Mouse (Mus musculus) heart, adult 8-10 months (tissue): ENCODE measurements around the gene Naa50. TPM values are rescaled to one million over a fixed set of nuclear protein-coding genes. Genes with fewer than 3 reads are reported as not detected.

Source experiments
- DNase-seq: peaks from one replicate; pipeline ENCODE4 v3.0.0; 2022; ENCODE audit warnings: low spot score
- total RNA-seq, 4 experiments: library from RNA; stranded (reverse); gene quantifications; 2 replicates each; pipeline ENCODE4 v1.2.4; 2022

The Naa50 gene
- total RNA-seq, result 10 to 100 TPM; 54.3 to 58.7 (median 55.4) TPM

GRCm38 (mm10) chr16:44139536-44140185, at the start of gene Naa50, which contains the start of gene Atp6v1a:
Gene Naa50 (plus strand): TSS chr16:44139830.
Gene Atp6v1a (minus strand): TSS chr16:44139705.
- peak; percentile 85 for DNase-seq

DNA sequence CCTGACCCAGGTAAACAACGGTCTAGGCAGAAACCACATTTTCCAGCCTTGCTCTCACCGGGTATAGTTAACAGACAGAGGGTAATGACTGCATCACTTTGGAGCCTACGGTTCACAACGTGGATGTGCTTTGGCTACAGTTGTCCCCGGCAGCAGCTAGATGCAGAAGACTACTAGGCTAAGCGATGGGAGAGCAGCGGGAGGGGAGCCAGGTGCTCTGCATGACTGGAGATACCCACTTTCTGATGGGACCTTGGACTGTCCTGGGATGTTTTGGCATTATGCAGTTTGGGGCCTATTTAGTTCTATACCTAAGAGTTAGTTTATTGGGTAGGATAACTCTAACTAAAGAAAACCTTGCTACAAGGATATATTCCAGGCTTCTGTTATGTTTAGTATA, 40.3 kb upstream of the Naa50 start:
- DNase-seq, result no peak

DNA sequence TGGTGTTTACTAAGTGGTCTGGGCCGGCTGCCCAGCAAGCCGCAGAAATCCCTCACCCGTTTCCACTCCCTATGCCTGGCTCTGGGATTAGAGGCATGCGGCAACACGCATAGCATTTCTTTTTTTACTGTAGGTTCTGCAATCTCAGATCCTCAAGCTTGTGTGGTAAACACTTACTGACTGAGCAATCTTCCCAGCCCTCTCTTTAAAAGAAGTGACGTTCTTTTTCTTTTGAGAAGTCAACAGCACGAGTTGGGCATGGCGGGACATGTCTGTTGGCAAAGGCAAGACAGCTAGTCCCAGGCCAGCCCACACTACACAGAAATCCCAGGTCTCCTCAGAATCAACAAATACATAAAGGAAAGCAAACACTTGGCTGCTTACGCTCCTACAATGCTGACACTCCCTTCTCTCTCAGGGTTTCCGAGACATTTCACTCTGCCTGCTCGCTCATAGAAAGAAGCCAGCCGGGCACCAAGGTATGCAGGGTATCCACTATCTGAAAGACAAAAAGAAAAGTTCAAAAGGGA, 38.4 kb upstream of the Naa50 start:
- no peak for DNase-seq

- DNase-seq, result no peak
Measured at GRCm38 (mm10) chr16:44102925-44103324, 36.7 kb upstream of the Naa50 start.

DNA sequence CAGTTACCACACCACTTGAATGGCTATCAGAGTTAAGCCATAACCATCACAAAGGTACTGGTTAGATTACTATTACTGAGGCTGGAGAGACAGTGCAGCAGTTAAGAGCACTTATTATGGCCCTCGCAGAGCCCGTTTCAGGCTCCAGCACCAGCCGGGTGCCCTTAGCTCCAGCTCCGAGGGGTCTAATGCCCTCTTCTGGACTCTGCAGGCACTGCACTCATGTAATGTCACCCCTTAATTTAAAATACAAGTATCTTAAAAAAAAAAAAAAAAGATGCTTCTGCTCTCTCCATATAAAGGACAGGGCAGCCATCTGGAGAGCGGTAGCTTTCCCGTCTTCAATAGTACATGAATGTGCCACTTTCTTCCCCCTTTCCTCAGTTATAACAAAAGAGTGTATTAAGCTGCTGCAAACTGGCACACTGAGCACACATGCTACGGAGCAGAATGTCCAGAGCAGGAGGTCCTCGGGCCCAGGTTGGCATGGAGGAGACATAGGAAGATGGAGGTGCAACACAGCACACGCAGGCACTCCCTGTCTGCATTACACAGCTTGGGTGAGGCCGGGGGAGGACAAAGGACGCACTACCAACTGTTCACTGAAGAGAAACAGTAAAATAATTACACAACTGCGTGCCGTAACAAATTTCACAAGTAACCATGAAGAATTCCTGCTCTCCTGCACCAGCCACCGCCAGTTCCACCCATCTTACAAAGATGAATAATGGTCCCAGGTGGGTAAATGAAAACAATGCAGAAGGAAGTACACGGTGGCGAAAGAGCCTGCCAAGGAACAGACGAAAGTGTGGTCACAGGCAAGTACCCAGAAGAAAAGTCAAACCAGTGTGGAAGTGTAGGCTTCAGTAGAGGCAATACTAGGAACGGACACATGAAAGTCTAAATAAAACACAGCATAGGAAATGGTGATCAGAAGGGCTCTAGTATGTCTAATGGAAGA, 35.5 kb upstream of the Naa50 start:
- no peak for DNase-seq

DNA sequence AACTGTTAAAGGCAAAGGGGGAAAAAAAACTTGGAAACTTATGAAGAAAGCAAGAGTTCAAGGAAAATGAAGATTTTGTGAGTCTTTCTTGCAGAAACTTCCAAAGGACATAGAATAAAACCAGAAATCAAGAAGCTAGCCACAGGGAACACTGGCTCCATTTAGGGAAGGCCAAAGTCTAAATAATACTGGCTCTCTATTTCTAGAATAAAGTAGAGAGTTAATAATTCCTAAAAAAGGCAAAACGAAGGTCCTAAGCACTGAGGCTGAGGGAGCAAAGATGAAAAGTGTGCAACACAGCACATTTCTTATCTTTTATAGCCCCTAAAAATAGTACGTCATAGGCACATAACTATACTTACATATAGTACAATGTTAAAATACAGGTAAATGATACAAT, 34.4 kb upstream of the Naa50 start:
- no peak for DNase-seq

DNA sequence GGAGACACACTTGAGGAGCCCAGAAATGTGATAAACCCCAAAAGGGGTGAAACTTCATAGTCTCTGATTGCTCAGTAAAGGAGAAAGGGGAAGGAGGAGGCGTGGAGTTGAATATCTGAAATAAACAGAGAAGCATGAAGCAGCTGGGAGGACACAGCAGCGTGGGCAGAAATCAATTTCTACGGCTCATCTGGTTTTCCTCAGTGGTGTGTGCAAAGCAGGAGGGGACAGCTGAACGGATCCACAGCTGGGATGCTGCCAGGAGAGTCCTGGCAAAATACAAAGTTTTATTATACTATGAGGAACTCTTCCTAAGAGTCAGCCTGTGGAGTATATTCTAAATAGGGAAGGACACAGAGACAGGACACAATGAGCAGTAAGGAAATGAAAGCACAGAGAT, 30.6 kb upstream of the Naa50 start:
- no peak for DNase-seq

DNA sequence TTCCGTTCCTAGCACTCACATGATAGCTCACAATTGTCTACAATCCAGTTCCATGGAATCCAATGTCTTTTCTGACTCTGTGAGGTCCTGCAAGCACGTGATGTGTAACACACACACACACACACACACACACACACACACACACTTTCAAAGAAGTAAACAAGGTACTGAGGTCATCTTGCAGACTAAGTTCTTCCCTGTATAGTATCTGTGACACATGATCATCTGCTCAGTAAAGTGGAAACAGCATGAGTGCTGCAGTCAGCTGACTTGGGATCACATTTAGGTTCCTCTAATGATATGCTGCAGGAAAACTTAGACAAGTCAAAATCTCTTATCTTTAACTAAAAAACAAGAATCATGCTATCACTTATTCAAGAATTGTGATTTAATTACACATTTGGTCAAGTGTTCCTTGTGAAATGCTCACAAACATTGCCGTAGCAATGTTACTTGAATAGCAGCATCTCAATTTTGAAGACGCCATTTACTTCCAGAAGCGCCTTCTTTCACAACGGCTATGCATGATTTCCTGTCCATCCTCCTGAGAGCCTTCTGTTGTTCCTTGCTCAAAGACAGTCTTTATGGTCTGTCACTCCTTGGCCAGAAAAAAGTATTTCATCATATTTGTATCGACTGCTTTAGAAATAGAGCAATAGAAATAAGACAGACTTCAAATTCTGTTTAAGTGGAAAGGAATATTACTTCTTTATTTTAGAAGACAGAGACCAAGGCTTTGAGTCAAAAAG, 19.7 kb upstream of the Naa50 start:
- DNase-seq, result no peak

GRCm38 (mm10) chr16:44122122-44122521, 17.5 kb upstream of the Naa50 start:
- DNase-seq, result no peak

- no peak for DNase-seq
Measured at GRCm38 (mm10) chr16:44122574-44122973, 17.1 kb upstream of the Naa50 start.

DNA sequence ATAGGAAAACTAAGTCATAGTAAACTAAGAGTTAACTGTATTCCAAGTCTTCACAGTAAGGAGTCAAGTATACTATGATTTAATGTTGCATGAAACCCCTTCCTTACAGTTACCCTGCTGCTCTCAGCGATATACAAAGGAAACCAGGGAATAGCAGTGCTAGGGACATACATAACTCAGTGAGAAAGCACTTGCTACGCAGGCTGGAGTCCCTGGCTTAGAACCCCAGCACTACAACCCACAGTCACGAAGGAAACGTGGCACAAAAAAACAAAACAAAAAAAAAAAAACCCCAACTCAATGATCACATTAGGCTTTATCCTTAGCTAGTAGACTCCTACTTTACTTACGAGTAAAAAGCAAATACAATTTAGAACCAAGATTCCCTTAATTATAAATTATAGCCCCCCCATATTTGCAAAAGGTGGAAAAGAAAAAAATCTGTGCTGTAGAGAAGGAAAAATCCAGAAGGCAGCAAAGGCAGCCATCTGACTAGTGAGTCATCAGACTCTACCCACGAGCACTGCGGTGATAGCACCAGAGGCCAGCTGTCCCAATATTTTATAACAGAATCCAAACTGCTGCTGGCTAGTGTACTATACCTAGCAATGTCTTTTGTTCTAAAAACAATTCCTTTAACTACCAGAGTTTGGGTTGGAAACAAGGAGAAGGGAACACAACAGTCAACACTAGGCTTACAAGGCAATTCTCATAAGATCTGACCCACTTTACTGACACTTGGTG, 16.5 kb upstream of the Naa50 start:
- DNase-seq, result peak; percentile 30

GRCm38 (mm10) chr16:44123786-44124185, 15.8 kb upstream of the Naa50 start:
- DNase-seq, result no peak

DNA sequence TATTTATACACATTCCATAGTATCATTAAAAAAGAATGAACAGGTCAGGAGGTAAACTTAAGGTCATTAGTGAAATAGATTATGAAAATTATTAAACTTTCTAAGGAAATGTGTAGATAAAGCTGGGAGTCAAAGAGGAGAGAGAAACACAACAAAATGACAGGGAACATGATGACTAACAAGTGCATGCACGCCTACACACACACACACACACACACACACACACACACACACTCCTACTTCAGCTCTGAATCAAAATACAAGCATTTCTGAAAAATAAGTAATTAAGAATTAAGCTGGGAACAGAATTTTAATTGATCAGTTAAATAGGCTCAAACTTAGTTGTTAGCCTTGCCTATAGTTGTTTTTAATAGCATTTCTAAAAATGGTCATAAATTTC, 14.9 kb upstream of the Naa50 start:
- no peak for DNase-seq

GRCm38 (mm10) chr16:44125436-44125835, 14.2 kb upstream of the Naa50 start:
- DNase-seq, result no peak

DNA sequence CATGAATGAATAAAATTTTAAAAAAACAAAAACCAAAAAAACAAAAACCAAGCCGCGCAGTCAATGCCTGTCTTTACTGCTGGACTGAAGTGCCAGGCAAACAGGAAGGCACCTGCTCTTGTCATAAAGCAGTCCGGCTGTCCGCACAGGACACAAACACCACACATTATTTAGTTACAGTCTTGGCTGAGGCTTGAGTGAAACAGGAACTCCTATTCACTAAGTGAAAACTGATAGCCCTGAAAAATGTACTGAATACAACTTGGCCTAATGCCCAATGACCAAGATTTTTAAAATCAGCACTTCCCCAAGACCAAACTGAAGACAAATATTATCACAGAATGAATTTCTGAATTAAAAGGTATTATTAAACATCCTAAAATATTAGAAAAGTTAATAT, 13.2 kb upstream of the Naa50 start:
- peak; percentile 39 for DNase-seq

DNA sequence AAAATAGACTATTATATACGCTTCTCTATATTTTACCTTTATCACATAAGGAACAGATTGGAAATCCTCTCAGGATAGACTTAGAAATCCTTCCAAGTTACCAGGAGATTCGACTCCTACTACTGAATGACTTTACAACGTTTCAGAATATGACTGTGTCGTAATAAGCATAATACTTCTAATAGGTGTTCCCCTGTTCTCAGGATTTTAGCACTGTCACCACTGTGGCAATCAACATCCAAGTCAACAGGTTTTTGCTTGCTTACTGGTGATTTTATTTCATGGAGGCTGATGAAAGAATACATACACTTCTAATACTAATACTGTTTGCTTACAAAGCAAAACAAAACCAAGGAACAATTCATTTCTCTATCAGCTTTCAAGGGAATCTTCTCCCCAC, 7.3 kb upstream of the Naa50 start:
- DNase-seq, result no peak

DNA sequence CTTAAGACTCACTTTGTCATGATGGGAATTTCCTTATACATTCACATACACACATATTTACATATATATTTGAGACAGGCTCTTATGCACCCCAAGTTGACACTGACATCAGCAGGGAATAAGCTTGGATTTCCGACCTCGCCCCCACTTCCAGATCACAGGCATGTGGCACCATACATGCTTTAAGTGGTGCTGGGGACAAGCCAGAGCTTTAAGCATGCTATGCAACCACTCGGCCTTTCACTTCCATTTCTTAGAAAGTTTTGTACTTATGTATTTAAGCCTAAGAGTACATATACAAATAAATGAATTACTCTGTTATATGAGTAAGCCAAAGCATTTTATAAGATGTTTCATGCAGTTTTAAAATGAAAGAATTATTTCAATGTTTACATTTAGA, 6.4 kb upstream of the Naa50 start:
- no peak for DNase-seq

- no peak for DNase-seq
Measured at GRCm38 (mm10) chr16:44136511-44137021, 3.1 kb upstream of the Naa50 start.

GRCm38 (mm10) chr16:44138377-44138978, 1.2 kb upstream of the Naa50 start:
- DNase-seq, result peak; percentile 21

- DNase-seq, result peak; percentile 91
Measured at GRCm38 (mm10) chr16:44138979-44139535, 573 bp upstream of the Naa50 start.
